Mouse (Mus musculus) liver, adult 2 months (tissue): Measurements from ENCODE around the gene Ppp1r21. TPM values are rescaled to one million over a fixed set of nuclear protein-coding genes. Genes with fewer than 3 reads are reported as not detected.
A peak's percentile ranks its signal among the peaks of the same experiment; 100 is the strongest.

Experiments
- DNase-seq: peaks from one replicate; pipeline ENCODE4 v3.0.0-alpha.2; 2011; ENCODE audit warnings: low read depth, low spot score; ENCODE audit errors: extremely low read depth
- H3K27ac ChIP-seq: fragments of 200-500 bp; replicated peaks from 2 replicates; pipeline ENCODE4 v1.5.1; 2012; ENCODE audit warnings: low read depth, mild to moderate bottlenecking, control low read depth, inconsistent platforms, low read length; ENCODE audit not compliant: insufficient read depth
- H3K27me3 ChIP-seq: fragments of 200-500 bp; 2 replicates; pipeline ENCODE4 v1.6.1; 2012; ENCODE audit warnings: mild to moderate bottlenecking, moderate library complexity, low read length, inconsistent platforms; ENCODE audit not compliant: control insufficient read depth, insufficient read depth
- H3K36me3 ChIP-seq: fragments of 200-500 bp; 2 replicates; pipeline ENCODE4 v1.6.1; 2012; ENCODE audit warnings: low read length, inconsistent platforms; ENCODE audit not compliant: control insufficient read depth, insufficient read depth
- H3K4me1 ChIP-seq: fragments of 200-500 bp; 2 replicates; pipeline ENCODE4 v1.6.1; 2011; ENCODE audit warnings: low read length; ENCODE audit not compliant: control insufficient read depth, insufficient read depth
- H3K4me3 ChIP-seq: fragments of 200-500 bp; 2 replicates; pipeline ENCODE4 v1.5.1; 2011; ENCODE audit warnings: low read depth, mild to moderate bottlenecking, control low read depth, low read length, moderate library complexity; ENCODE audit not compliant: insufficient read depth
- H3K79me2 ChIP-seq: fragments of 200-500 bp; 2 replicates; pipeline ENCODE4 v1.6.1; 2012; ENCODE audit warnings: inconsistent platforms, mild to moderate bottlenecking, low read length, moderate library complexity; ENCODE audit not compliant: control insufficient read depth, insufficient read depth
- H3K9ac ChIP-seq: fragments of 200-500 bp; 2 replicates; pipeline ENCODE4 v1.6.1; 2012; ENCODE audit warnings: low read depth, mild to moderate bottlenecking, control low read depth, inconsistent platforms, low read length
- CTCF ChIP-seq: fragments of 200-500 bp; IDR thresholded peaks from 2 replicates; pipeline ENCODE4 v1.5.1; 2011; ENCODE audit warnings: low read depth, low read length, control low read depth
- POLR2A ChIP-seq: fragments of 200-500 bp; IDR thresholded peaks from 2 replicates; pipeline ENCODE4 v1.6.1; 2011; ENCODE audit warnings: low read length, control low read depth; ENCODE audit not compliant: insufficient read depth; ENCODE audit errors: extremely low read depth
- WGBS: fragments of 180-500 bp; shearing (Covaris S2); methylation state at CpG from one replicate; pipeline ENCODE4 v1.1.7; 2018; 5-methylcytosine and 5-hydroxymethylcytosine counted together
- polyA plus RNA-seq: library from polyadenylated mRNA; depleted of rRNA; stranded (reverse); fragments of >200 nt; gene quantifications from 2 replicates; pipeline ENCODE4 v1.2.3, GENCODE M21; 2012; rRNA removed
- total RNA-seq: library from RNA; depleted of rRNA; stranded (reverse); fragments of >200 nt; gene quantifications from 2 replicates; pipeline ENCODE4 v1.2.3, GENCODE M21; 2014; rRNA removed

The Ppp1r21 gene
- total RNA-seq (17.9 and 21.7 TPM in 2 replicates), polyA plus RNA-seq (13.7 and 14.2 TPM in 2 replicates)

DNA sequence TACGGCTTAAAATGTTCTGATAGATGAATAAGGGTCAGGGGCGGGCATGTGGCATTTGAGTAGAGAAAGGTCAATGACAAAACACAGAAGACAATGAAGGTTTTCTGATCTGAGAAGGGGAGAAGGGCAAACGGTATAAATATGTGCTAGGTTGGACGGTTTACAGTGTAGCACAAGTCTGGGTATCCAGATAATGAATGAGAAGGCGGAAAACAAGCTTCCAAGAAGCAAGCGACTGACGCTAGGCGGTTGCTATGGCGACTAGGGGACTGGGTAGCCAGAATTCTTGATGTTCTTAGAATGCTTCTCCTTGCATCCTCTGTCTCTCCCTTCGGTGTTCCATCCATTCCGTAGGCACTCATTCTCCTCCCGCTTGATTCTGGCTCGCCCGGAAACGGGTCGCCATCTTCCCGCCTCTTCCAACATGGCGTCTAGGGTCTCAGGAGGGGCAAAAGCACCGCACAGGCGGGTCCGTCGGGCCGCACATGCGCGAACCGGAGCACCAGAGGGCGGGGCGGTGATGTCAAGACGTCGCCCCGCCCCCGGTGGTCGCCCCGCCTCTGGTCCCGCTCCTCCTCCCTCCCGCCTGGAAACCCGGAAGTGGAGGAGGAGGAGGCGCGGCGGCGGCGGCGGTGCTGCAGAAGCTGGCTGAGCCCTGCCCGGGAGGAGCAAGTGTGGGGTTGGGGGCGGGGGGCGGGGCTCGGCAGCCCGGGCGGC lies at the start of gene Ppp1r21:
Gene Ppp1r21 (plus strand): TSS at position 600 of the 717 bp plus-strand sequence.
- peak within 1 kb of the TSS; percentile 55 for H3K9ac ChIP-seq
- peak; percentile 76 for DNase-seq
- H3K4me3 ChIP-seq, result peak within 1 kb of the TSS; percentile 79
- no peaks in the 10 kb centered on the region for H3K27me3 ChIP-seq
- no peaks in the 10 kb centered on the region for H3K36me3 ChIP-seq
- peaks cover 13% of the 10 kb centered on the region; the same call in 1 of the 2 replicates for H3K79me2 ChIP-seq
- 5% methylated on average over 48 of the region's 49 CpGs for WGBS
- peak within 1 kb of the TSS; percentile 35 for H3K27ac ChIP-seq
- H3K4me1 ChIP-seq, result peaks cover 5% of the 10 kb centered on the region
- 0 out of 2 replicates have a peak, but pooled peaks have one; percentile 52 for TF ChIP-seq POLR2A
- no peak for TF ChIP-seq CTCF

DNA sequence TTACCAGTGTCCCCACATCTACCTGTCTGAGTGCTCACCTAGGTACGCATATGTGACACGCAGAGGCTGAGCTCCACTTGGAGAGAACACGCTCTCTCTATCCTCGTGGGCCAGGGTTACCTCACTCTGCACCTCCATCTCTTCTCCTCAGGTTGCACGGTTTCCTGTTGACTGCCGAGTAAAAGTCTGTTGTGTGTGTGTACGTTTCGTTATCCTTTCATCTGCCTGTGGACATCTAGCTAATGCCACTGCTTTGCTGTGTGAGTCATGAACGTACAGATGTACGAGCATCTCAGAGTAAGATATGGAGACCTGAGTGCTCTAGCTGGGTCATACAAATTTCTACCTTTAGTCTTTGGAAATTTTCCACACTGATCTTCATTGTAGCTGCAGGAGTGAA lies 49.5 kb upstream of the Ppp1r21 start:
- DNase-seq, result no peak
- H3K27me3 ChIP-seq, result no peaks in the 10 kb centered on the region
- peaks cover 9% of the 10 kb centered on the region; the same call in 1 of the 2 replicates for H3K79me2 ChIP-seq
- H3K4me1 ChIP-seq, result no peaks in the 10 kb centered on the region; the same call in 1 of the 2 replicates
- no peak overlapping the region for H3K9ac ChIP-seq
- no peak for TF ChIP-seq POLR2A
- TF ChIP-seq CTCF, result no peak
- H3K4me3 ChIP-seq, result no peak overlapping the region
- H3K27ac ChIP-seq, result no peak overlapping the region
- WGBS, result 89% methylated on average over 10 of the region's 10 CpGs
- H3K36me3 ChIP-seq, result peaks cover 4% of the 10 kb centered on the region

DNA sequence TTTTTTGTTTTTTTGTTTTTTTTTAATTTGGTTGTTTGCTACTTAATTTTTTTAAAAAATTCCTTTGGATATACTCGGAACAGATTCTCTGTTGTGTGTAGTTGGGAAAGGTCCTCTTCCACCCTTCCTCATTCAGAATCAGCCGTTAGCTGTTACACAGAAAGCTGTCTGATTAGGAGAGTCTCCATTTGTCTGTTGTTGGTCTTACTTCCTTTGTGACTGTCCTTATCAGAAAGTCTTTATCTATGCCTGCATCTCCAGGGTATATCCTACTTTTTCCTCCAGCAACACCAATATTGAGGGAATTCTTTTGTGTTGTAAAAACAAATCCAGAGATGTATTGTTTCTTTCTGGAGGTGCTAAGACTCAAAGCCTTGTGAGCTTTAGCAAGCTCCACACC lies 48.9 kb upstream of the Ppp1r21 start:
- no peaks in the 10 kb centered on the region; the same call in 1 of the 2 replicates for H3K4me1 ChIP-seq
- TF ChIP-seq POLR2A, result no peak
- no peak for TF ChIP-seq CTCF
- whole genome bisulfite sequencing, result 84% methylated on average over 2 of the region's 2 CpGs
- no peaks in the 10 kb centered on the region for H3K27me3 ChIP-seq
- DNase-seq, result no peak
- peaks cover 9% of the 10 kb centered on the region; the same call in 1 of the 2 replicates for H3K79me2 ChIP-seq
- peaks cover 6% of the 10 kb centered on the region for H3K36me3 ChIP-seq
- H3K9ac ChIP-seq, result no peak overlapping the region
- H3K27ac ChIP-seq, result no peak overlapping the region
- no peak overlapping the region for H3K4me3 ChIP-seq

DNA sequence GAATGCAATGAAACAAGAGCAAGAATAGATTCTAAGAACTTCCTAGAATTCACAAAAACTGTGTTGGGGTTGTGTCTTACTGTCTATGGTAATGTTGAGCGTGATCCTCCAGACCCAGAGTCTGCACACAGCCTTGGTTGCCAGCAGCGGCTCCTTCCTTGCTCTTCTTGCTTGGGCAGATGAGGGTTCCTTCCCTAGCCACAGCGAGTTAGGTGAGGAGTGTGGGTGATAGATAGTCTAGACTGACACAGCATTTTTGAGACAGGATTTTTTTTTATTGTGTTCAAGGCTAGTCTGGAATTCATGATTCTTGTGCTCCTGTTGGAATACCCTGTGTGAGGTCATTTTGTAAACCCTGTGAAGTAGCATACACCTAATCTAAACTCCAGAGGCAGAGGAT lies 48.3 kb upstream of the Ppp1r21 start:
- DNase-seq, result no peak
- TF ChIP-seq CTCF, result no peak
- no peak for TF ChIP-seq POLR2A

DNA sequence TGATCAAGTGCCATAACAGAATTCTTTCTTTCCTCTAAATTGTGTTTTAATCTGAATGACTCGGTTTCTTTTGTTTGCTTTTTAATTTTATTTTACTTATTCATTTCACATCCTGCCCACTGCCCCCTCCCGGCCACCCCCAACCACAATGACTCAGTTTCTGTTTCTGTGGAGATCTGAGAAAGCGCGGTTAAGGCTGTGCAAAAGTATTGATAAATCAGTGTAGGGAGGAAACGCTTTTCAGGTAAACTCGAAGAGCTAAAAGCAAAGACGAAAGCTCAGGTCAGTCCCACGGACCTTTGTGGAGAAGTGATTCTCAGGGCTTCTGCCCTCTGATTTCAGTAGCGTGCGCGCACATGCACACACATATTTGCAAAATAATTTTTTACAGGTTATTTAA lies 45.4 kb upstream of the Ppp1r21 start:
- DNase-seq, result no peak
- no peak for TF ChIP-seq CTCF
- no peak for TF ChIP-seq POLR2A
- WGBS, result 93% methylated on average over 11 of the region's 11 CpGs

More for the DNA sequence above, 48.3 kb upstream of the Ppp1r21 start:
- H3K9ac ChIP-seq, result no peak overlapping the region
- H3K4me1 ChIP-seq, result no peaks in the 10 kb centered on the region; the same call in 1 of the 2 replicates
- H3K27me3 ChIP-seq, result no peaks in the 10 kb centered on the region
- H3K79me2 ChIP-seq, result peaks cover 8% of the 10 kb centered on the region; the same call in 1 of the 2 replicates
- peaks cover 4% of the 10 kb centered on the region for H3K36me3 ChIP-seq
- 97% methylated on average over 3 of the region's 3 CpGs for WGBS
- H3K4me3 ChIP-seq, result no peak overlapping the region
- no peak overlapping the region for H3K27ac ChIP-seq

DNA sequence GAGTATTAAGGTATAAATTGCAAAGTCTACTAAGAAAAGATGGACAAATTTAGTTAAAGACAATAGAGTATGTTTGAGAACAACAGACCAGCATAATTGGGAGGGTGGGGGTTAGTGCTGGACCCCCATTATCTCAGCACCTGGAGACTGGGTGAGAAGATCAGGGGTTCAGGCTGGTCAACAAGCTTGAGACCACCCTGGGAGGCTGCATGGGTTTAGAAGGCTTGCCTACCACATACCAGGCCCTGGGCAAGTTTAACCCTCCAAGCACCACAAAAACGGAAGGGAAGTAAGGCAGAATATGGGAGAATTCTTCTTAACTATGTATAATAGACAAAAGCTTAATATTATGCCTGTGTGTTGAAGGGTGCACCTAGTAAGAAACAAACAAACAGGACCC lies 45.0 kb upstream of the Ppp1r21 start:
- Histone ChIP-seq H3K4me1 (no peaks in the 10 kb centered on the region; the same call in 1 of the 2 replicates), H3K79me2 (no peaks in the 10 kb centered on the region; the same call in 1 of the 2 replicates), H3K4me3 (no peak overlapping the region), H3K9ac (no peak overlapping the region), H3K36me3 (peaks cover 6% of the 10 kb centered on the region), H3K27ac (no peak overlapping the region), H3K27me3 (no peaks in the 10 kb centered on the region)
- 97% methylated on average over 1 of the region's 1 CpGs for WGBS
- TF ChIP-seq CTCF (no peak), POLR2A (no peak)
- DNase-seq, result no peak

More for the DNA sequence above, 45.4 kb upstream of the Ppp1r21 start:
- Histone ChIP-seq H3K9ac (no peak overlapping the region), H3K4me1 (no peaks in the 10 kb centered on the region; the same call in 1 of the 2 replicates), H3K36me3 (peaks cover 6% of the 10 kb centered on the region), H3K4me3 (no peak overlapping the region), H3K27me3 (no peaks in the 10 kb centered on the region), H3K27ac (no peak overlapping the region), H3K79me2 (no peaks in the 10 kb centered on the region; the same call in 1 of the 2 replicates)
